Mouse (Mus musculus): ENCODE results near the gene Sec13.

Gene Sec13

GRCm38 (mm10) chr6:113712718-113713117 is 27.8 kb downstream of the Sec13 start:
- DNase-seq (ENCODE audit: low spot score in 2 of 2): no peak

GRCm38 (mm10) chr6:113697222-113698205 is 43.0 kb downstream of the Sec13 start:
- no peak for DNase-seq (ENCODE audit: low spot score in 2 of 2)

DNA sequence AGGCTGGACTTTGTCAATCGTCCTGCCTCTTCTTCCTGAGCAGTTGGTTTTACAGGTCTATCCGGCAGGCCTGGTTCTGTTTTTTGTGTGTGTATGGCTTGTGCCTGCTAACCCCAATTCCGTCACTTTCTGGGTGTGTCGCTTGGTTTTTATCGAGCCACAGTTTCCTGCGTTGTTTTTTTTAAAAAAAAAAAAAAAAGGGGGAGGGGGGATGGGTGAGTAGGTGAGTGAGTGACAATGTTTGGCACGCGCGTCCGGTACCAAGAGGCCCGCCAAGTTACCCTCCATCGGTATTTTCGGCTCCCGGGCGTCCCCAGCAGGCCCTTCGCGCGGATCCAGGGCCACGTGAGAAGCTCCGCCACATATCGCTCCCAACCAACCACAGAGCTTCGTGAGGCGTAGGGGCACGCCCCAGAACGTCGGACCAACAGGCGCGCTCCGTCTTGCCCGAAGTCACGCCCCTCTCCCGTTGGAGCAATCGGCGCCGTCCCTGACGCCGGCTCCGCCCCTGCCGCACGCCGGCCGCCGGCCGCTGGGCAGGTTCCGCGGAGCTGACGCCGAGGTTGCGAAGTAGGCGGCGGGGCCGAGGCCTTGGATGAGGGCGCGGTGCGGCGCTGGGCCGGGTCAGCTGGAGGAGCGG is 43.8 kb downstream of the Sec13 start, which contains the start of gene Tatdn2:
Gene Tatdn2 (plus strand): TSS at position 469 of the 640 bp plus-strand sequence.
- peak; percentile 96 to 98 for DNase-seq (ENCODE audit: low spot score in 2 of 2)

DNA sequence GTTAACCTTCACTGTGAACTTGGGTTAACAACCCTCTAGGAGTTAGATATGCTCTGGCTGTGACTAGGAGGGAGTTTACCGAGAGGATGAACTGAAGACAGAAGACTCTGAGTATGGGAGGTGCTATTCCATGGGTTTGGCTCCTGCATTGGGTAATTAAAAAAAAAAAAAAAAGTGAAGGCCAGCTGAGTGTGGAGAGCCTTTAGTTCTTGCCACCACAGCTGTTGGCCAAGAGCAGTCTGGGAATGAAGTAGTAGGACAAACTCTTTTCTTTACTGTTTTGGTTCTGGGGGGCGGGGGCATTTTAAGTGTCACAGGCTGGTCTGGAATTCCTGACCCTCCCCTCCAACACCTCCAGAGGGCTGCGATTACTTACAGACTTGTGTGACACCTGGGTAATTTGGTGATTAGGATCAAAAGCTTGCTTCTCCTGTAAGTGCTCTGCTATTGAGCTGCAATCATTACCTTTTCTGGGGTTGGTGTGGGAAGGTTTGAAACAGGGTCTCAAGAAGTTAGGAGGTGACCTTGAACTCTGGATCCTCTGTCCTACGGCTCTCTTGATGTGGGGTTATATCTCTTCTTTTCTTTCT is 44.7 kb downstream of the Sec13 start:
- no peak for DNase-seq (ENCODE audit: low spot score in 2 of 2)

DNA sequence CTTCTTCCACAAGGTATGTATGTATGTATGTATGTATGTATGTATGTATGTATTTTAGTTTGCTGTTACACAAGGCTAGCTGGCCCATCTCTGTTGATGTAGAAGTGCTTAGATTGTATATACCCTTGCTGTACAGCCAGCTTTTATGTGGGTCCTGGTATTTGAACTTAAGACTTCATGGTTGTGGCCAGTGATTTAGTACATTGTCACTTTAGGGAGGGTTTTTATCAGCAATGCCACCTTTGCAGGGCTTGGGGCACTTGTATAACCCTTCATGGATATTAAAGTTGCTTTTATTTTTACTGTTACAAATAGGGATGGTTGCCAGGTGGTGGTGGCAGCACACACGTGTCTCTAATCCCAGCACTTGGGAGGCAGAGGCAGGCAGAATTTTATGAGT is 45.3 kb downstream of the Sec13 start:
- DNase-seq (ENCODE audit: low spot score in 2 of 2): no peak

- DNase-seq (ENCODE audit: low spot score in 2 of 2): no peak
Measured at GRCm38 (mm10) chr6:113693377-113693776, 47.2 kb downstream of the Sec13 start.

DNA sequence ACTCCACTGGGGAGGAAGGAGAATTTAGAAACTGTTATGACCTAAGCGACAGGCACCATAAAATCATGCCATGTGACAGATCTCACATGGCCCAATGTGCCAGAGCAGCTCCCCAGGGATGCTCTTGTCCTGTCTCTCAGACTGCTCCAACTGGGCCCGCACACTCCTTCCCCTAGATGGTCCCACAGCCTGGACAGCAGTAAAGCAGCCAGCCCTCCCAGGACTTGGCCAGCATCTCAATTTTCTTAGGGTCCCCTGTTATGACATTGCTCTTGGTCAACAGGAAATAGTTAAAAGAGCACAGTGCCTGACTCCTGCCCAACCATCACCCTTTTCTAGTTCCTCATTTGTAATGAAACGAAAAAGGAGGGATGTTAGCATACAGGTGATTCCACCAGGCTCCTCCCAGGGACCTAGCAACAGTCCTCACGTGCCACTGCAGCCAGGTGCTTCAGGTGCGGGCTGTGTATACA is 47.8 kb downstream of the Sec13 start:
- no peak for DNase-seq (ENCODE audit: low spot score in 2 of 2)

DNA sequence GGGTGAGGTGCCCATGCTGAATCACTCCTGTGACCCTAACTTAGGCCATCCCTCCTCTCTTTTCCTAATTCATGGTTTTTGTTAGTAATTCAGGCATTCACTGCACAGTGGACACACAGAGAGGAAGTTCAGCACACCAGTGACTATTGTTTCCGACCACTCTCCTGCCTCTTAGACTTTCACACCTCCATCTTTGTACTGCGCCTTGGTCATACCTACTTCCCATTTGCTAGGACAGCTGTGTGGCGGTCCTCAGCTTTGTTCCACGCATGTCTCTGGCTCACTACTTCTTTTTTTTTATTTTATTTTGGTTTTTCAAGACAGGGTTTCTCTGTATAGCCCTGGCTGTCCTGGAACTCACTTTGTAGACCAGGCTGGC is 49.5 kb downstream of the Sec13 start:
- no peak for DNase-seq (ENCODE audit: low spot score in 2 of 2)

DNA sequence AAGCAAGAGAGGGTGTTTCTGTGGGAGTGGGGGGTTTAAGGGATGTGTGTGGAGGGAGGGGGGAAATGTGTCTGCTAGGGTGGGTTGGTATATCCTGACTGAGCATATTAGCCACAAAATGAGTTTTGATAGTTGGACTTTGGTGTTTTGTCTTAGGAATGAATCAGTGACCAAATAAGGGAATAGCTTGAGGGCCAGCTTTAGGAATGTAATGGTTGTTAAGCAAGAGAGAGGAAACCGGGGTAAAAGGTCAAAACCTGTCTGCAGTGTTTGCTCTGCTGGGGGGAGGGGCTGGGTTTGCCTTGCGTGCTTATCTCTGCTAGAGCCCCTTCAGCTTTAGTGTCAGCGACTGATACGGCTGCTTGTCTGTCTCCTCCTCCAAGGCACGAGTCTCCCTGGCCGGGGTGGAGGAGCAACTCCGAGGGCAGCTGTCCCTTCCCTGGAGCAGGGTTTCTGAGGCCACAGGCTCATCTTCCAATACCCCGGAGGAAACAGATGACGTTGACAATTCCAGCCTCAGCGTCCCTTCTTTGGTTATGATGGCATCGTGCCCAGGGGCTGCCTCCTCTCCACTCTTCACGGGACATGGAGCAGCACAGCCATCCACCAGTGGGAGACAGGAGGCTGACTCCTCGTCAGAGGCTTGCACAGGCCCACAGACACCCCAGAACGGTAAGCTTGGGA is 50.0 kb downstream of the Sec13 start:
- no peak for DNase-seq (ENCODE audit: low spot score in 2 of 2)

DNA sequence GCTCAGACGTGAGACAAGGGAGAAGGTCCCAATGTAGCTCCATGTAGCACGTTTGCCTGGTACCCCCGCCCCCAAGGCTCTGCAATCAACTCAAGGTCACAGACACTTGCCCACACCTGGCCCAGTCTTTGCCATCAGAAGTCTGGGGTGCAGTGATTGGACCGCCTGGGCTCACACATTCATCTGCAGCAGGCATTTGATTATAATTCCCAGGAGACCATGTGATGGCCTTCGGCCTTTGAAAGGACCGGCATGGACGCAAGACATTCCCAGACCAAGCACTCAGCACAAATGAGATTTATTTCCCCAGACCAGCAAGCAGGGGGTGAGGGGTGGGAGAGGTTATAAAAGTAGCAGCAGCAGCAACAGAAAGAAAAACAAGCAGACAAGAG is 50.5 kb downstream of the Sec13 start:
- no peak for DNase-seq (ENCODE audit: low spot score in 2 of 2)

DNA sequence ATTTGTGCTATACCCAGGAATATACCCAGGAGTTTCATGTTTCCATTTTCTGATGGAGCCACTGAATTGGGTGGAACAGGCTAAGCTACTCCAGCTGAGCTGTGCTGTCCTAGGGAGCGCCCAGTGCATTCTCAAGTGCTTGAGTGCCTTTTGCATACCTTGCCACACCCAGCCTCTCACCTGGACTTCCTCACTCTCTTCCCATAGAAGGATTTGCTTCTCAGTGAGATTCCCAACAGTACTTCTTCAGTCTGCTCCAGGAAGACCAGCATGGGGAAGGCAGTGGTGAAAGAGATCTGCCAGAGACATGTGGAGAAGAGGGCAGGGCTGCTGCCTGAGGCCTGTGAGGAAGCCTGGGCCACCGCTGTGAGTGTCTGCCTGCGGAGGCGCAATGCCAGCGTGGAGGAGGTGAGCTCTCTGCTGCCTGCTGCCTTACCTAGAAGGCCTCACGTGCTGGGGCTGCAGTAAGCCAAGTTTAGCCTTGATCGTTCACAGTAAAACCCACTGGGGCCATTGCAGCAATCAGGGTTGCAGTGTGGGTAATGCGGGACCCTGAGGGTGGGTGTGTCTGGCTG is 53.9 kb downstream of the Sec13 start:
- DNase-seq (ENCODE audit: low spot score in 2 of 2): no peak

- DNase-seq (ENCODE audit: low spot score in 2 of 2): no peak
Measured at GRCm38 (mm10) chr6:113683081-113683825, 57.3 kb downstream of the Sec13 start.

- DNase-seq (ENCODE audit: low spot score in 2 of 2): peak; percentile 44 to 68
Measured at GRCm38 (mm10) chr6:113681271-113681670, 59.3 kb downstream of the Sec13 start.

DNA sequence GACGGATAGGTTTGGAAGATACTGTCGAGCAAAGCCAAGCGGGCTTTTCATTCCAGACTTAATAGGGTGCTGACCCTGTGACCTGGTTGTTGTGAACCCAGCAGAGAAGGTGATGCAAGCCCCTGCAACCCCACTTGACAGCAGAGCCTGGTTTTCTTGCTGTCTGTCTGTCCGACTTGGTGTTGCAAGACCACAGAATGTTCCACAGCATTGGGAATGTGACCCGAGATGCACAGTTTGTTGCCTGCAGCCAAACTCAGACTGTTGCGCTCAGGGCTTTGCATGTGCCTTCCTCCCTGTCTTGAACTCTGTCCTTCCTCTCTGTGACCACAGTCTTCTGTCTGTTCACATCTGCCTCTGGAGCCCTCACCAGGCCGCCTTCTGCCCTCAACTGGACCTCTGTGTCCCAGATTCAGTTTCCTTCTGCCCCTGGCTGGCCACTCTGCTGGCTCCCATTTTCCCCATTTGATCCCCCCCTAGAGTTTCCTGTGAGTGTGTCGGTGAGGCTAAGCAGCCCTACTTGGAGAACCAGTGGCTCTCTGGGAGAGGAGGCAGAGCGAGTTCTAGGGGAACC is 60.5 kb downstream of the Sec13 start:
- no peak for DNase-seq (ENCODE audit: low spot score in 2 of 2)

- DNase-seq (ENCODE audit: low spot score in 2 of 2): peak in 1 of 2 experiments; percentile 14
Measured at GRCm38 (mm10) chr6:113678246-113679012, 62.1 kb downstream of the Sec13 start.
